Mouse (Mus musculus) limb, embryonic 14.5 days (tissue): ENCODE measurements around the gene Rims1. TPM values are rescaled to one million over a fixed set of nuclear protein-coding genes. Genes with fewer than 3 reads are reported as not detected.

Source experiments
- ATAC-seq: fragments of 200-750 bp; cut with Nextera tagmentation; 2 replicates; pipeline ENCODE4 v1.8.0; 2017; ENCODE audit warnings: low read depth, moderate number of reproducible peaks, moderate TSS enrichment; ENCODE audit not compliant: low FRiP score
- DNase-seq: peaks from one replicate; pipeline ENCODE4 v3.0.0-alpha.2; 2015; ENCODE audit warnings: low spot score
- H3K27ac ChIP-seq: fragments of 300-500 bp; sonication (generic); replicated peaks from 2 replicates; pipeline ENCODE4 v1.5.1; 2014; ENCODE audit warnings: low read depth, mild to moderate bottlenecking, low read length, moderate library complexity, mixed read lengths
- H3K27me3 ChIP-seq: fragments of 300-500 bp; sonication (generic); 2 replicates; pipeline ENCODE4 v1.6.1; 2014; ENCODE audit warnings: low read length, mixed read lengths; ENCODE audit not compliant: control insufficient read depth, insufficient read depth
- H3K36me3 ChIP-seq: fragments of 300-500 bp; sonication (generic); 2 replicates; pipeline ENCODE4 v1.6.1; 2014; ENCODE audit warnings: mild to moderate bottlenecking, low read length, moderate library complexity, mixed read lengths; ENCODE audit not compliant: control insufficient read depth, insufficient read depth
- H3K4me1 ChIP-seq: fragments of 300-500 bp; sonication (generic); 2 replicates; pipeline ENCODE4 v1.6.1; 2014; ENCODE audit warnings: antibody characterized with exemption, low read length, mixed read lengths; ENCODE audit not compliant: control insufficient read depth, insufficient read depth
- H3K4me2 ChIP-seq: fragments of 300-500 bp; sonication (generic); replicated peaks from 2 replicates; pipeline ENCODE4 v1.6.1; 2014; ENCODE audit warnings: low read depth, mild to moderate bottlenecking, low read length, moderate library complexity; ENCODE audit not compliant: severe bottlenecking
- H3K4me3 ChIP-seq: fragments of 300-500 bp; sonication (generic); replicated peaks from 2 replicates; pipeline ENCODE4 v1.5.1; 2014; ENCODE audit warnings: low read length
- H3K9ac ChIP-seq: fragments of 300-500 bp; sonication (generic); 2 replicates; pipeline ENCODE4 v1.6.1; 2014; ENCODE audit warnings: mild to moderate bottlenecking, low read depth, low read length, moderate library complexity; ENCODE audit not compliant: severe bottlenecking
- H3K9me3 ChIP-seq: fragments of 300-500 bp; sonication (generic); 2 replicates; pipeline ENCODE4 v1.6.1; 2016; ENCODE audit warnings: low read length; ENCODE audit not compliant: control insufficient read depth
- POLR2A ChIP-seq: fragments of 200-500 bp; IDR thresholded peaks from 2 replicates; pipeline ENCODE4 v1.8.0; 2012; ENCODE audit warnings: inconsistent platforms, mild to moderate bottlenecking, moderate library complexity, borderline replicate concordance; ENCODE audit not compliant: insufficient read depth, insufficient read length; ENCODE audit errors: extremely low read depth
- WGBS: fragments of 180-500 bp; shearing (Covaris S2); extraction: QIAGEN DNeasy Blood & Tissue Kit; methylation state at CpG from one replicate; pipeline ENCODE4 v1.1.7; 2014; 5-methylcytosine and 5-hydroxymethylcytosine counted together
- polyA plus RNA-seq, 2 experiments: library from polyadenylated mRNA; depleted of rRNA in 1 of 2; stranded (reverse) in 1 of 2; unstranded in 1 of 2; fragments of >200 nt; fragmentation: Nextera tagmentation in 1 of 2; extraction: Ambion mirVana in 1 of 2; gene quantifications; 2 replicates each; pipeline versions ENCODE4 v1.2.1 to v1.2.3; 2012 to 2014

Rims1 gene
- polyA plus RNA-seq, 2 experiments, result 1.4 to 1.8 TPM

- 81% methylated on average over 2 of the region's 2 CpGs for WGBS
These were observed 2.3 kb downstream of the Rims1 start for GRCm38 (mm10) chr1:22803471-22803870.

DNA sequence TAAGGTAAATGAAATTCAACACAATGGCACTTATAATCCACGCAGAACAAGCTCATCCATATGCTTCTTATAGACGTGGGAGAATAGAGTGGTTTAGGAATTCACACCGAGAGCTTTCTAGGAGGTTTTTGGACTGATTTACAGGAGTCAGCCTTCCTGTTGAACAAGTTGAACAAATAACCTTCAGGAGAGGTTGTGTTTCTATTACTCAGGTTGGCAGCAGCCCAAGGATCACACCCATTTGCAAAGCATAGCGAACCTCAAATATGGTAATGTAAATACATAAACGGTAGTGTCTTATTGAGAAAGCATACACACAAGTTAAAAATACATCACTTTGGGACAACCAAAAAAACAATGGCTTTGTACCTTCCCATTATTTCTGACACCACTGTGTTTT is 5.5 kb downstream of the Rims1 start:
- ATAC-seq (no peak), DNase-seq (peak; percentile 11)
- H3K36me3 ChIP-seq, result no peaks in the 10 kb centered on the region
- no peaks in the 10 kb centered on the region for H3K9me3 ChIP-seq
- H3K27me3 ChIP-seq, result no peaks in the 10 kb centered on the region
- no peak overlapping the region for H3K27ac ChIP-seq
- H3K4me3 ChIP-seq, result no peak overlapping the region
- peaks cover 2% of the 10 kb centered on the region; the same call in 1 of the 2 replicates for H3K4me1 ChIP-seq
- no peak for TF ChIP-seq POLR2A
- WGBS, result 76% methylated on average over 5 of the region's 5 CpGs
- no peak overlapping the region for H3K4me2 ChIP-seq
- H3K9ac ChIP-seq, result no peak overlapping the region

More at GRCm38 (mm10) chr1:22803471-22803870, 2.3 kb downstream of the Rims1 start:
- H3K9ac ChIP-seq, result no peak overlapping the region
- H3K4me1 ChIP-seq, result peaks cover 3% of the 10 kb centered on the region; the same call in 1 of the 2 replicates
- ATAC-seq, result no peak
- no peaks in the 10 kb centered on the region for H3K9me3 ChIP-seq
- no peak overlapping the region for H3K27ac ChIP-seq
- TF ChIP-seq POLR2A, result no peak
- no peaks in the 10 kb centered on the region for H3K36me3 ChIP-seq
- H3K27me3 ChIP-seq, result peaks cover 10% of the 10 kb centered on the region; the same call in 1 of the 2 replicates
- no peak for DNase-seq
- H3K4me3 ChIP-seq, result no peak overlapping the region
- no peak overlapping the region for H3K4me2 ChIP-seq

GRCm38 (mm10) chr1:22797091-22797490 is 8.7 kb downstream of the Rims1 start:
- no peak for TF ChIP-seq POLR2A
- no peaks in the 10 kb centered on the region for H3K9me3 ChIP-seq
- DNase-seq, result no peak
- H3K9ac ChIP-seq, result no peak overlapping the region
- H3K4me2 ChIP-seq, result no peak overlapping the region
- no peaks in the 10 kb centered on the region for H3K4me1 ChIP-seq
- H3K36me3 ChIP-seq, result no peaks in the 10 kb centered on the region
- 68% methylated on average over 5 of the region's 5 CpGs for WGBS
- H3K27me3 ChIP-seq, result no peaks in the 10 kb centered on the region
- no peak overlapping the region for H3K4me3 ChIP-seq
- no peak for ATAC-seq
- no peak overlapping the region for H3K27ac ChIP-seq

DNA sequence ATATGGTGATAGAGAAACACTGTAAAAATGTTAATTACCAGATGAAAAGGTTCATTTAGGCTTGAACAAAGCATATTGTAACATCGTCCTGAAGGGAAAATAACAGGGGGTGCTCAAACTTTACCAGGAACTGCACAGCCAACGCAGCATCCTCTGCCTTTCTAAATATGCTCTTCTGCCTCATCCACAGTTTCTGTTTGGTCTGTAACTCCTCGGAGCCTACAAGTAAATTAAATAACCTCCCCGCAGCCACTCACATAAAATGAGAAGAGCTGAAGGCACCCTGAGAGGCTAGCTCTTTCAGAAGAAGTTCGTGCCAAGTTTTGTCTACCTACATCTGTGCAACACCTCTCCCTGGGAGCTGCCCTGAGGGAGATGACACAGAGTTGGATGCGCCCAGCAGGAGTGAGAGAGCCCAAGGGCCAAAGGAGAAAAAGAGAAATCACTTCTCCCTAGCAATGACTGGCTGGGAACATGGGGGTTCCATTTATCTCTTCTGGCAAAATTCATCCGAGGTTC is 16.3 kb downstream of the Rims1 start:
- ATAC-seq, result no peak
- H3K36me3 ChIP-seq, result no peaks in the 10 kb centered on the region
- H3K4me1 ChIP-seq, result no peaks in the 10 kb centered on the region
- H3K27me3 ChIP-seq, result no peaks in the 10 kb centered on the region
- no peak overlapping the region for H3K4me2 ChIP-seq
- 35% methylated on average over 7 of the region's 7 CpGs for WGBS
- H3K27ac ChIP-seq, result no peak overlapping the region
- no peaks in the 10 kb centered on the region for H3K9me3 ChIP-seq
- no peak for DNase-seq
- no peak overlapping the region for H3K9ac ChIP-seq
- no peak overlapping the region for H3K4me3 ChIP-seq
- TF ChIP-seq POLR2A, result no peak

GRCm38 (mm10) chr1:22787616-22788015 is 18.2 kb downstream of the Rims1 start:
- Histone ChIP-seq H3K36me3 (no peaks in the 10 kb centered on the region), H3K27ac (no peak overlapping the region), H3K4me3 (no peak overlapping the region), H3K4me2 (no peak overlapping the region), H3K9ac (no peak overlapping the region), H3K9me3 (no peaks in the 10 kb centered on the region), H3K27me3 (no peaks in the 10 kb centered on the region), H3K4me1 (no peaks in the 10 kb centered on the region)
- no peak for DNase-seq
- no peak for TF ChIP-seq POLR2A
- 94% methylated on average over 5 of the region's 5 CpGs for WGBS
- ATAC-seq, result no peak
